25 mouse cellular contexts compared by ENCODE assay signal in genomic region chr1:120012638-120013037, GRCm38 (mm10). TPM values are rescaled to one million over a fixed set of nuclear protein-coding genes. Genes with fewer than 3 reads are reported as not detected.
"Had no signal": no experiment of that assay in that cellular context is flagged by ENCODE, and none has a peak within 500 bp of the region (broad histone marks: within the 10 kb centered on the region; RNA-seq: fewer than 3 reads in every experiment).

No protein-coding gene starts in this region.

- H3K4me2 ChIP-seq: embryonic facial prominence, embryonic 12.5 days; embryonic facial prominence, embryonic 13.5 days; embryonic facial prominence, embryonic 15.5 days; forebrain, embryonic 12.5 days; forebrain, embryonic 13.5 days; forebrain, embryonic 15.5 days had no signal

- H3K36me3 ChIP-seq: embryonic facial prominence, embryonic 10.5 days; embryonic facial prominence, embryonic 12.5 days; embryonic facial prominence, embryonic 13.5 days; embryonic facial prominence, embryonic 15.5 days; forebrain, embryonic 10.5 days; forebrain, embryonic 12.5 days; forebrain, embryonic 15.5 days had no signal

- H3K4me1 ChIP-seq: embryonic facial prominence, embryonic 12.5 days had no signal

- H3K27ac ChIP-seq: embryonic facial prominence, embryonic 10.5 days; embryonic facial prominence, embryonic 12.5 days; embryonic facial prominence, embryonic 13.5 days; embryonic facial prominence, embryonic 15.5 days; forebrain, embryonic 10.5 days; forebrain, embryonic 12.5 days; forebrain, embryonic 13.5 days; forebrain, embryonic 15.5 days; gastrocnemius, adult 2 months; heart, adult 2 months had no signal

- H3K9ac ChIP-seq: embryonic facial prominence, embryonic 12.5 days; embryonic facial prominence, embryonic 13.5 days; embryonic facial prominence, embryonic 15.5 days; forebrain, embryonic 12.5 days; forebrain, embryonic 13.5 days; forebrain, embryonic 15.5 days; forebrain, postnatal 0 days had no signal

- ATAC-seq: forebrain, embryonic 14.5 days; forebrain, postnatal 0 days had no signal

- H3K9me3 ChIP-seq: embryonic facial prominence, embryonic 10.5 days; embryonic facial prominence, embryonic 12.5 days; embryonic facial prominence, embryonic 13.5 days; embryonic facial prominence, embryonic 15.5 days; forebrain, embryonic 10.5 days; forebrain, embryonic 12.5 days; forebrain, embryonic 13.5 days; forebrain, embryonic 15.5 days had no signal

- DNase-seq: heart, adult 11 months had no signal

- H3K4me3 ChIP-seq: embryonic facial prominence, embryonic 10.5 days; embryonic facial prominence, embryonic 12.5 days; embryonic facial prominence, embryonic 13.5 days; embryonic facial prominence, embryonic 15.5 days; erythroblast, embryonic 14.5 days; forebrain, embryonic 10.5 days; forebrain, embryonic 12.5 days; forebrain, embryonic 13.5 days; forebrain, embryonic 15.5 days; gastrocnemius, adult 2 months; heart, adult 2 months had no signal

RNA-seq across cellular contexts. Expression of gene Sctr, which starts 5.9 kb away (rescaled TPM):
- total RNA-seq: common myeloid progenitor, adult 5-6 weeks; granulocyte monocyte progenitor cell, adult 5-6 weeks had no signal
- polyA plus RNA-seq: embryonic facial prominence, embryonic 11.5 days; embryonic facial prominence, embryonic 13.5 days; erythroblast, embryonic 14.5 days had no signal

RNA-seq across cellular contexts. Expression of gene Cfap221, which starts 15.6 kb away (rescaled TPM):
- total RNA-seq: common myeloid progenitor, adult 5-6 weeks; gastrocnemius, adult 18-20 months; gastrocnemius, adult 2 months; gastrocnemius, adult 8-10 months; gastrocnemius, postnatal 10 days; gastrocnemius, postnatal 14 days; gastrocnemius, postnatal 25 days; gastrocnemius, postnatal 36 days; gastrocnemius, postnatal 4 days; granulocyte monocyte progenitor cell, adult 5-6 weeks; heart, adult 18-20 months; heart, adult 2 months had no signal
- polyA plus RNA-seq: embryonic facial prominence, embryonic 10.5 days; embryonic facial prominence, embryonic 11.5 days; embryonic facial prominence, embryonic 13.5 days; erythroblast, embryonic 14.5 days; forebrain, embryonic 12.5 days; forebrain, embryonic 13.5 days had no signal
